Mouse (Mus musculus) v-Abl transformed pro-B cells (cell line): ENCODE data around the gene Ccdc183.

Experiments used
- in situ Hi-C, 2 experiments: fragments of 400-800 bp; cut with MboI; formaldehyde crosslinking; loops; one replicate each; pipeline ENCODE4 v1.15.1; 2025; ENCODE audit not compliant: unreplicated experiment in 2 of 2

Gene Ccdc183

GRCm38 (mm10) chr2:25578796-25579736, 38.4 kb downstream of the Ccdc183 start:
- in situ Hi-C loops, result no loop called here

- in situ Hi-C loops, result no loop called here
These were observed 39.3 kb downstream of the Ccdc183 start for GRCm38 (mm10) chr2:25577951-25578795.

- in situ Hi-C loops, result no loop called here
These were observed 40.2 kb downstream of the Ccdc183 start for GRCm38 (mm10) chr2:25576965-25577891.

- in situ Hi-C loops, result no loop called here
These were observed 41.2 kb downstream of the Ccdc183 start for GRCm38 (mm10) chr2:25576028-25576850.

GRCm38 (mm10) chr2:25575432-25576027, 41.9 kb downstream of the Ccdc183 start:
- in situ Hi-C loops, result no loop called here

GRCm38 (mm10) chr2:25574579-25575431, 42.7 kb downstream of the Ccdc183 start, which contains the start of the genes Mamdc4 and Phpt1:
Gene Mamdc4, minus strand, starts transcription at chr2:25574845.
Gene Phpt1, minus strand, starts transcription at chr2:25575224.
- in situ Hi-C loops, result no loop called here

GRCm38 (mm10) chr2:25574136-25574535, 43.3 kb downstream of the Ccdc183 start:
- in situ Hi-C loops, result no loop called here

- in situ Hi-C loops, result no loop called here
These were observed 44.4 kb downstream of the Ccdc183 start for GRCm38 (mm10) chr2:25573068-25573467.

GRCm38 (mm10) chr2:25571221-25571620, 46.3 kb downstream of the Ccdc183 start:
- in situ Hi-C loops, result no loop called here

- in situ Hi-C loops, result no loop called here
These were observed 48.2 kb downstream of the Ccdc183 start for GRCm38 (mm10) chr2:25569323-25569722.

GRCm38 (mm10) chr2:25568473-25569019, 48.9 kb downstream of the Ccdc183 start:
- in situ Hi-C loops, result no loop called here

GRCm38 (mm10) chr2:25566558-25566957, 50.9 kb downstream of the Ccdc183 start:
- in situ Hi-C loops, result no loop called here

- in situ Hi-C loops, result no loop called here
These were observed 51.7 kb downstream of the Ccdc183 start for GRCm38 (mm10) chr2:25565741-25566140.

GRCm38 (mm10) chr2:25561946-25562345, 55.5 kb downstream of the Ccdc183 start:
- in situ Hi-C loops, result no loop called here

GRCm38 (mm10) chr2:25560551-25560950, 56.9 kb downstream of the Ccdc183 start:
- in situ Hi-C loops, result no loop called here

- in situ Hi-C loops, result loop anchor here in 1 of 2 experiments (10.0 kb wide), 1 partner anchor 54 kb away; the partner anchor contains the start of genes C8g and Fbxw5
These were observed 58.7 kb downstream of the Ccdc183 start for GRCm38 (mm10) chr2:25558774-25559173.
